In genomic region chr7:65747990-65748955, GRCm38 (mm10) we compare ENCODE assay signal across 29 mouse cellular contexts. TPM values are rescaled to one million over a fixed set of nuclear protein-coding genes. Genes with fewer than 3 reads are reported as not detected.
DNase-seq lines count a peak whose midpoint lies in the region; ATAC-seq and TF ChIP-seq lines count a peak whose summit lies in the region.
"Had no signal": no experiment of that assay in that cellular context is flagged by ENCODE, and none has a peak within 500 bp of the region (broad histone marks: within the 10 kb centered on the region; RNA-seq: fewer than 3 reads in every experiment).

No protein-coding gene starts in this region.

- DNase-seq in heart, adult 11 months: peak; percentile 63
- no peak for DNase-seq in heart, adult 18-20 months
- peak; percentile 75 for DNase-seq in lung, embryonic 14.5 days
- DNase-seq in lung, postnatal 25 days (ENCODE audit: low spot score): no peak
- peak; percentile 62 for DNase-seq in midbrain, postnatal 0 days (ENCODE audit: low spot score)
- no peak for DNase-seq in right cerebral cortex, postnatal 4 days
- DNase-seq: adrenal gland, adult 2 months; adrenal gland, postnatal 36 days; B cell, adult 2 months; cerebellum, adult 8-10 months; gastrocnemius, postnatal 25 days; heart, adult 2 months; heart, postnatal 4 days; kidney, adult 9 months; kidney, postnatal 10 days; layer of hippocampus, adult 9-11 months; thymus, postnatal 4 days had no signal

- ATAC-seq in lung, embryonic 14.5 days (ENCODE audit: insufficient read depth): no peak
- no peak; the same call in 1 of the 2 replicates for ATAC-seq in midbrain, postnatal 0 days (ENCODE audit: low FRiP score)
- no peak for ATAC-seq in midbrain, embryonic 15.5 days (replicated peaks)
- ATAC-seq: activated CD4-positive, CD25-positive, alpha-beta regulatory T cell, adult 4 months; intestine, postnatal 0 days; midbrain, embryonic 13.5 days had no signal

- no peak overlapping the region for H3K9ac ChIP-seq in lung, embryonic 14.5 days
- no peak overlapping the region for H3K9ac ChIP-seq in midbrain, postnatal 0 days (replicated peaks; ENCODE audit: low read length, poor library complexity, severe bottlenecking)
- no peak overlapping the region for H3K9ac ChIP-seq in midbrain, embryonic 15.5 days
- H3K9ac ChIP-seq: embryonic facial prominence, embryonic 13.5 days; heart, embryonic 12.5 days; limb, embryonic 12.5 days; liver, embryonic 15.5 days; midbrain, embryonic 13.5 days; neural tube, embryonic 12.5 days had no signal

- no peaks in the 10 kb centered on the region for H3K27me3 ChIP-seq in lung, embryonic 14.5 days (ENCODE audit: insufficient read depth, low read length)
- H3K27me3 ChIP-seq in midbrain, postnatal 0 days (ENCODE audit: insufficient read depth, low read length): no peaks in the 10 kb centered on the region
- no peaks in the 10 kb centered on the region for H3K27me3 ChIP-seq in midbrain, embryonic 15.5 days (replicated peaks)
- H3K27me3 ChIP-seq: embryonic facial prominence, embryonic 13.5 days; heart, embryonic 12.5 days; limb, embryonic 12.5 days; liver, embryonic 15.5 days; midbrain, embryonic 13.5 days; neural tube, embryonic 12.5 days had no signal

- no peak overlapping the region for H3K4me2 ChIP-seq in lung, embryonic 14.5 days
- no peak overlapping the region for H3K4me2 ChIP-seq in midbrain, postnatal 0 days (ENCODE audit: low read depth, low read length, poor library complexity, severe bottlenecking)
- H3K4me2 ChIP-seq in midbrain, embryonic 15.5 days: no peak overlapping the region
- H3K4me2 ChIP-seq: embryonic facial prominence, embryonic 13.5 days; heart, embryonic 12.5 days; limb, embryonic 12.5 days; liver, embryonic 15.5 days; midbrain, embryonic 13.5 days; neural tube, embryonic 12.5 days had no signal

- no peaks in the 10 kb centered on the region for H3K9me3 ChIP-seq in lung, embryonic 14.5 days (ENCODE audit: low read depth, low read length)
- H3K9me3 ChIP-seq in midbrain, postnatal 0 days (ENCODE audit: low read length): no peaks in the 10 kb centered on the region
- no peaks in the 10 kb centered on the region for H3K9me3 ChIP-seq in midbrain, embryonic 15.5 days
- H3K9me3 ChIP-seq: embryonic facial prominence, embryonic 13.5 days; forebrain, embryonic 10.5 days; liver, embryonic 15.5 days; midbrain, embryonic 13.5 days; neural tube, embryonic 12.5 days had no signal

- H3K4me1 ChIP-seq in lung, embryonic 14.5 days (ENCODE audit: insufficient read depth): no peaks in the 10 kb centered on the region
- H3K4me1 ChIP-seq in midbrain, postnatal 0 days (ENCODE audit: insufficient read depth, low read length): no peaks in the 10 kb centered on the region
- 0 out of 2 replicates have a peak, but pooled peaks cover 2% of the 10 kb centered on the region for H3K4me1 ChIP-seq in midbrain, embryonic 15.5 days
- H3K4me1 ChIP-seq: embryonic facial prominence, embryonic 13.5 days; forebrain, embryonic 10.5 days; heart, embryonic 12.5 days; limb, embryonic 12.5 days; liver, embryonic 15.5 days; neural tube, embryonic 12.5 days had no signal

- no peak overlapping the region for H3K4me3 ChIP-seq in lung, embryonic 14.5 days (ENCODE audit: low read depth, low read length)
- no peak overlapping the region for H3K4me3 ChIP-seq in midbrain, postnatal 0 days (ENCODE audit: low read depth, low read length)
- no peak overlapping the region for H3K4me3 ChIP-seq in midbrain, embryonic 15.5 days
- H3K4me3 ChIP-seq: embryonic facial prominence, embryonic 13.5 days; forebrain, embryonic 10.5 days; heart, adult 2 months; heart, embryonic 12.5 days; limb, embryonic 12.5 days; liver, embryonic 15.5 days; midbrain, embryonic 13.5 days; myocyte; neural tube, embryonic 12.5 days had no signal

- 71% methylated on average over 11 of the region's 11 CpGs for WGBS in lung, embryonic 14.5 days
- 64% methylated on average over 11 of the region's 11 CpGs for WGBS in midbrain, postnatal 0 days
- WGBS in midbrain, embryonic 15.5 days: 71% methylated on average over 11 of the region's 11 CpGs

- no peak for TF ChIP-seq CTCF in lung, embryonic 14.5 days (IDR thresholded peaks at IDR 0.05; ENCODE audit: low read depth)
- no peak for TF ChIP-seq CTCF in midbrain, postnatal 0 days (IDR thresholded peaks at IDR 0.05)

- no peak overlapping the region for H3K27ac ChIP-seq in lung, embryonic 14.5 days (ENCODE audit: low read depth)
- no peak overlapping the region for H3K27ac ChIP-seq in midbrain, postnatal 0 days (ENCODE audit: low read depth, low read length)
- no peak overlapping the region for H3K27ac ChIP-seq in midbrain, embryonic 15.5 days
- H3K27ac ChIP-seq: embryonic facial prominence, embryonic 13.5 days; forebrain, embryonic 10.5 days; heart, adult 2 months; limb, embryonic 12.5 days; liver, embryonic 15.5 days; macrophage; midbrain, embryonic 13.5 days; neural tube, embryonic 12.5 days had no signal

- H3K36me3 ChIP-seq in lung, embryonic 14.5 days (ENCODE audit: insufficient read depth): no peaks in the 10 kb centered on the region
- no peaks in the 10 kb centered on the region for H3K36me3 ChIP-seq in midbrain, postnatal 0 days (ENCODE audit: insufficient read depth, low read length)
- H3K36me3 ChIP-seq in midbrain, embryonic 15.5 days (replicated peaks): no peaks in the 10 kb centered on the region
- H3K36me3 ChIP-seq: embryonic facial prominence, embryonic 13.5 days; forebrain, embryonic 10.5 days; heart, embryonic 12.5 days; limb, embryonic 12.5 days; liver, embryonic 15.5 days; midbrain, embryonic 13.5 days; neural tube, embryonic 12.5 days had no signal

RNA-seq across cellular contexts. Expression of gene Tm2d3, which starts 57.3 kb away (rescaled TPM):
- 10 to 100 TPM; 20.1 to 24.0 TPM for total RNA-seq in heart, adult 18-20 months (2021)
- polyA plus RNA-seq in lung, embryonic 14.5 days (2014; fragmentation: Nextera tagmentation; extraction: Ambion mirVana): 70.4 and 76.3 TPM in 2 replicates
- 74.2 and 84.3 TPM in 2 replicates for total RNA-seq in midbrain, postnatal 0 days (2014; rRNA removed)
- 107 and 109 TPM in 2 replicates for polyA plus RNA-seq in midbrain, postnatal 0 days (2015; fragmentation: Nextera tagmentation; extraction: Ambion mirVana)
- 80.8 and 81.4 TPM in 2 replicates for polyA plus RNA-seq in midbrain, embryonic 15.5 days (2015; fragmentation: Nextera tagmentation; extraction: Ambion mirVana)

Comparison
In these comparisons a context has a peak if more than half of its experiments do, and no peak if none do; other contexts are left out.
1. DNase-seq: peak in heart, adult 11 months (single experiment), lung, embryonic 14.5 days (single experiment) and midbrain, postnatal 0 days (single experiment); none in heart, adult 18-20 months (0 of 2), lung, postnatal 25 days (single experiment) and right cerebral cortex, postnatal 4 days (single experiment).